Mouse (Mus musculus) kidney, adult 8-10 months (tissue): Measurements from ENCODE around the gene 9530068E07Rik.
A peak's percentile ranks its signal among the peaks of the same experiment; 100 is the strongest.
"Not testable (repeated sequence)": the region's sequence is repeated elsewhere in the genome, so short reads cannot be mapped to it uniquely, and the experiment has no call there.

Source experiments
- DNase-seq, 2 experiments: peaks; one replicate each; pipeline ENCODE4 v3.0.0; 2022

Gene 9530068E07Rik

GRCm38 (mm10) chr11:52374340-52374739, 21.9 kb upstream of the 9530068E07Rik start:
- DNase-seq, result peak in 1 of 2 experiments; percentile 47

- no peak for DNase-seq
These were observed 18.6 kb upstream of the 9530068E07Rik start for GRCm38 (mm10) chr11:52377579-52377978.

- DNase-seq, result no peak
These were observed 17.0 kb upstream of the 9530068E07Rik start for GRCm38 (mm10) chr11:52379241-52379640.

GRCm38 (mm10) chr11:52383741-52384140, 12.5 kb upstream of the 9530068E07Rik start:
- DNase-seq, result peak; percentile 73

- no peak for DNase-seq
These were observed 11.6 kb upstream of the 9530068E07Rik start for GRCm38 (mm10) chr11:52384667-52385066.

- DNase-seq, result no peak
These were observed 9.3 kb upstream of the 9530068E07Rik start for GRCm38 (mm10) chr11:52386892-52387291.

- no peak for DNase-seq
These were observed 8.1 kb upstream of the 9530068E07Rik start for GRCm38 (mm10) chr11:52388150-52388549.

GRCm38 (mm10) chr11:52388979-52389378, 7.2 kb upstream of the 9530068E07Rik start:
- not testable (repeated sequence) for DNase-seq

- no peak for DNase-seq
These were observed 6.3 kb upstream of the 9530068E07Rik start for GRCm38 (mm10) chr11:52389933-52390332.

- peak; percentile 55 to 70 for DNase-seq
These were observed 1.7 kb upstream of the 9530068E07Rik start for GRCm38 (mm10) chr11:52394494-52394893.

- no peak for DNase-seq
These were observed 885 bp upstream of the 9530068E07Rik start for GRCm38 (mm10) chr11:52395343-52395742.

- no peak for DNase-seq
These were observed 465 bp downstream of the 9530068E07Rik start for GRCm38 (mm10) chr11:52396597-52397188.

GRCm38 (mm10) chr11:52397385-52397987, 1.3 kb downstream of the 9530068E07Rik start:
- no peak for DNase-seq

GRCm38 (mm10) chr11:52401476-52401875, 5.2 kb downstream of the 9530068E07Rik start:
- DNase-seq, result peak in 1 of 2 experiments; percentile 60

GRCm38 (mm10) chr11:52402566-52402965, 6.3 kb downstream of the 9530068E07Rik start:
- peak; percentile 61 to 76 for DNase-seq

GRCm38 (mm10) chr11:52404209-52404608, 8.0 kb downstream of the 9530068E07Rik start:
- DNase-seq, result peak; percentile 49 to 62

GRCm38 (mm10) chr11:52405196-52405688, 9.0 kb downstream of the 9530068E07Rik start:
- DNase-seq, result no peak

GRCm38 (mm10) chr11:52409316-52409715, 13.1 kb downstream of the 9530068E07Rik start:
- DNase-seq, result no peak

GRCm38 (mm10) chr11:52418358-52418757, 22.1 kb downstream of the 9530068E07Rik start:
- DNase-seq, result no peak

- DNase-seq, result no peak
These were observed 23.0 kb downstream of the 9530068E07Rik start for GRCm38 (mm10) chr11:52419246-52419645.

GRCm38 (mm10) chr11:52419861-52420260, 23.6 kb downstream of the 9530068E07Rik start:
- peak in 1 of 2 experiments; percentile 40 for DNase-seq

GRCm38 (mm10) chr11:52420296-52421052, 24.2 kb downstream of the 9530068E07Rik start:
- DNase-seq, result peak; percentile 40 to 51

- DNase-seq, result peak in 1 of 2 experiments; percentile 78
These were observed 25.0 kb downstream of the 9530068E07Rik start for GRCm38 (mm10) chr11:52421053-52421778.
